Mouse (Mus musculus): Measurements from ENCODE around the gene Myl4. TPM values are rescaled to one million over a fixed set of nuclear protein-coding genes. Genes with fewer than 3 reads are reported as not detected.

Myl4 gene
- total RNA-seq, 4 experiments from 2014 or later: 7.5 to 9.2 (median 8.3) TPM

DNA sequence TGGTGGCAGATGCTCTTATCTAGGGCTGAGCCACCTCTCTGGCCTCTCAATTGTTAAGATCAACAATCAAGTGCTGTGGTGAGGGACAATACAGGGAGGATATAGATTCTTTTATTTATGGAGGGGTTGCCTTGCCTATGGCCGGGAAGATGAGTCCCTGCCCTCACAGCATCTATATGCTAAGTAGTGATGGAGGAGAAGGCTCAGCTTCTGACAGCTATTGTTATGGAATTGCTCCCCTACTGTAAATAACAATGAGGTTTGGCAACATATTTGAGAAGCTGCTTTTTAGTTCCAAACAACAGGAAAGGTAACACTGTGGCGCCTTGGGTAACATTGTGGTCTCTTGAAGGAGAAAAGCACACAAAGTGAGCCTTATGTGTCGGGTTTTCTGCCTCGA, 50.2 kb downstream of the Myl4 start:
- DNase-seq (ENCODE audit: low spot score in 2 of 2): no peak

DNA sequence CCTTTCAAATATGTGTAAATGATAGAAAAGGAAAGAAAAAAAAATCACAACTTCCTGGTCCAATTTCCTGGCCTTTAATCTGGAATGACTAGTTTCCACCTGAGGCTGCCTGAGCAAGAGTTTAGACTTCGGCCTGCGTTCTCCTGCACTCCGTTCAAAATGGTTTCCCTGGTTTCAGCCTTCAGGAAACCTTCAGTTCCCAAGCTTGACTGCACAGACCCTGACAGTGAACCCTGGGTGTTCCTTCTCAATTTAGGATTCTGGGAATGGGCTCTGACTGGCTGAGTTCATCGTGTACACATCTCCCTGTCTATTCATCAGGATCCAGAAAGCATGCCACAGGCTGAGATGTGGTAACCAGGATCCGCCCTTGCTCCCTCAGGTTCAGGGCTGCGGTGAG, 53.7 kb downstream of the Myl4 start:
- DNase-seq (ENCODE audit: low spot score in 2 of 2): no peak

DNA sequence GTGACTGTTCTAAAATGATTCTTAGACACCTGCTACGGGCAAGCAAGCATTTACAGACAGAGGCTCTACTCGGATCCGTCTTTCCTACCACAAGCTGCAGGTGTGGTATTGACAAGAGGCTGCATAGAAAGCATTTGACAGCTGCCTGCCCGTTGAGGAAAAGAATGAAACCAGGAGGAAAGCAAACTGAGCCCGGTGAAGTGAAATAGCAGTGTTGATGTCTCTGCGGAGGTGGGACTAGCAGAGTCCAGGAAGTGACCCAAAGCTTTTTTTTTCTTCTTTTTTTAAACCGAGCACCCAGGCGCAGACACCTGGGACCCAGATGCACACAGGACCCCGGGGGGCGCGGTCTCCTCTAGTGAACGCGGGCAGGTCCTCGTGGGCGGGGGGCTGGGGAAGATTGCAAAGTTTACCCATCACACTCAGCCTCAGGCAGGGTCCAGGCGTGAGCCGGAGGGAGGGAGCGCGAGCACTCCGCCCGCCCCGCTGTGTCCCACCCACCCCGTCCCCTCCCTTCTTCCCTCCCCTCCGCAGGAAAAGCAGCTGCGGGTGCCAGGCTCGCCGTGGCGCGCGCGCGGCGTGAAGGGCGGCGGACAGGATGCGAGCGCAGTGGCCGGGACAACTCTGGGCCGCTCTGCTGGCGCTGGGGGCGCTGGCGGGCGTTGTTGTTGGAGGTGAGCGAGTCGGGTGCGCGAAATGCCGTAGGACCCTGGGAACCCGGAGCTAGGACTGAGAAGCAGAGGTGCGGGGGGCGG, 57.2 kb downstream of the Myl4 start, which contains the start of gene Itgb3:
Itgb3 (plus strand) TSS at position 510 of the 755 bp plus-strand sequence.
- peak; percentile 38 to 44 for DNase-seq (ENCODE audit: low spot score in 2 of 2)

DNA sequence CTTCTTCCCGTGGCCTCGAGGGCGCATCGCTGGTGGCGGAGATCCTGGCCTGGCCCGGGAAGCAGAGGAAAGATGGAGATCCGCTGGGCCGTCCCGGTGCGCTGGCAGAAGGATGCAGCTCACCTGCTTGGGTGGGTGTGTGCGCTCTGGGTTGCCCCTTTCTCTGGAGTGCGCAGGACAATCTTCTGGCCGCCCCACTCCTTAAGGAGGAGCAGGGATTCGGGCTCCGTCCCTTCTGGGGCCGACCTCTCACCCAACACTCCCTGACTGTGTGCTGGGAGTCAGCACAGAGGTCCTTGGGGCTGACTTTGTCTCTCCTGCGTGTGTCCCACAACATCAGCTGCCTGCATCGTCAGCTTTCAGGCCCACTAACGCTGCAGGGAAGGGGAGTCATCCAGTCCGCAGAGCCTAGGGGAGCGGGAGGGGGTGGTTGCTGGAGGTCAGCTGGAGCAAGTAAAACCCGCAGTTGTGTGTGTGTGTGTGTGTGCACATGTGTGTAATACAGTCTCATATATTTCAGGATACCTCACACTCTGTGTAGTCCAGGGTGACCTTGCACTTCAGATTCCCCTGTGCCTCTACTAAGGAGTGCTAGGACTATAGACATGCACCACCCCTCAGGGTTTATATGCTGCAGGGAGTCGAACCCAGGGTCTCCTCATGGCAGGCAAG, 57.9 kb downstream of the Myl4 start:
- DNase-seq (ENCODE audit: low spot score in 2 of 2): no peak

DNA sequence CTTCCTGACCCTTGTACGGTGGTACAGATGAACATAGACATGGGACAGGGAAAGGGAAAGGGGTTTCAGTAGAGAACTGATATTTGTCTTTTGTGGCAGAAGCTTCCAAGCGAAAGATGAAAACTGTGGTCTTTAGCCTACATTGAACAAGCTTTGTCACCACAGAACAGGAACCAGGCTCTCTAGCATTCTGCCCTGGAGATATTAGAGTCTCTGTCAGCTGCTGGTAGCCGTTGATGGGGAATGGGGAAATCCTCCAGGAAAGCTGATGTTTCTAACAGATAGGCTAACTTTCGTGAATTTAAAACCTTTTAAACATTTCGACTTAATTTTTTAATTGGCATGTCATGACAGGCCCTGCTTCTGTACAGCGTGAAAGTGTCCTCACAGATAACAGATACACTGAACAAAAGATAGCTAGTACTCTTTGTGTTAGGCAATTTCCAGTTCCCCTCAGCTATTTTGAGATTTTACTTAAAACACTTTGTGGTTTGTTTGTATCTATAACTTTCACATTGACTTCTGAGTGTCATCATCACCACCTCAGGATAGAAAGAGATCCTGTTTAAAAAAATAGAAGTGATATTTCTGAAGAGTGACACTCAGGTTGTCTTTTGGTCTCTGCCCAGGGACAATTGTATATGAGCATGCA, 58.7 kb downstream of the Myl4 start:
- no peak for DNase-seq (ENCODE audit: low spot score in 2 of 2)

DNA sequence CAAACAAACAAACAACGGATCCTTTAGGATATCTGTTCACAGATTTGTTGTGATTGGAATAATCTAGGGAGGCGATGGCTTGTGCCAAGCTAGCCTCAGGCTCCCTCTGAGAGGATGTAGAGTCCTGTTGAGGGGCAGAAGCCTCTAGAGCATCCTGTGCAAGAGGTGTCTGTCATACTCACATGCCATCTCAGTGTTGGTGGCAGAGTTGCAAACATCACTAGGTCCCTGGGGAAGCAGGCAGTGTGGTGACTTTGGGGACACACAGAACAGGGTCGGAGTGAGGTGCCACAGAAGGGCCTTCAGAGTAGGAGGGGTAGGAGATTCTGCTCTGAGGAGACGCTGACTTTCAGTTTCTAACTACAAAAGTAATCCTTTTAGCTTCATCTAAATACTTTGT, 59.3 kb downstream of the Myl4 start:
- no peak for DNase-seq (ENCODE audit: low spot score in 2 of 2)

DNA sequence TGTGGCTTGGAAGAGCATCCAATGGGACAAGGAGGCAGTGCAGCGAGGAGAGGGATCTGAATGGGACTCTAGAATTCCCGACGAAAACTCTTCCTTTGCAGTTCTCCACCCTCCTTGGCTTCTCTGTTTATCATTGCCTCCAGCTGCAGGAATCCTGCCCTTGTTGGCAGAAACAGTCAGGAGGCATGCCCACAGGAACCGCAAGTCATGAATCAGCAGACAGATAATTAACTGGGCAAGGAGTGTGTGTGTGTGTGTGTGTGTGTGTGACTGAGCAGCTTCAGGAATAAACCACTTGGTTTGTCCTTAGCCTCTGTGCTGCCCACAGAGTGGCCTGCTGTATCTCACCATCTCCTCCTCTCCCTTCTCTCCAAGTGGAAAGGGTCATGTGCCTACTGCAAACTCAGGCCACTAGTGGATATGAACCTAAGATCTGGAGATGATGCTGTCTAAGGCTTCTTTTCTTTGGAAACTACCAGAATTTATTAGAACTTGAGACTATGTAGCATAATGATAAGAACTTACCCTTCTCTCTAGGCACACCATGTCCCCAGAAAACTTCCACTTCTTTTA, 61.2 kb downstream of the Myl4 start:
- DNase-seq (ENCODE audit: low spot score in 2 of 2): no peak

DNA sequence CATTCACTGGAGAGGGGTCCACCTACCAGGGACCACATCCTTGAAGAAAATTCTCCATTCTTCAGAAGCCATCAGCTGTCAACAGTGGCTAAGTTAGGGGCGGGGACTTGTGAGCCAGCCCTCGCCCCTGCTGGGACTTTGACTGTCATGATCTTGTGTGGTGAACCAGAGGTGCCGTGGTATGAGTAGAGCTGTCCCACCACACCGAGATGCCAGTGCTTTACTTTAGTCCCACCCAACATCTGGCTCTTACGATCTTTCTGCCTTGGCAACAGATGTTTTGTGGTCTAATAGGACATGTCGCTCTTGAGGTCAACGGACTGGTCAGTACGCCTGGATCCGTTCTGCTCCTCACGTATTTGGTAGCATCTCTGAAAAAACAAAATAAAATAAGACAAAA, 63.1 kb downstream of the Myl4 start:
- DNase-seq (ENCODE audit: low spot score in 2 of 2): no peak

DNA sequence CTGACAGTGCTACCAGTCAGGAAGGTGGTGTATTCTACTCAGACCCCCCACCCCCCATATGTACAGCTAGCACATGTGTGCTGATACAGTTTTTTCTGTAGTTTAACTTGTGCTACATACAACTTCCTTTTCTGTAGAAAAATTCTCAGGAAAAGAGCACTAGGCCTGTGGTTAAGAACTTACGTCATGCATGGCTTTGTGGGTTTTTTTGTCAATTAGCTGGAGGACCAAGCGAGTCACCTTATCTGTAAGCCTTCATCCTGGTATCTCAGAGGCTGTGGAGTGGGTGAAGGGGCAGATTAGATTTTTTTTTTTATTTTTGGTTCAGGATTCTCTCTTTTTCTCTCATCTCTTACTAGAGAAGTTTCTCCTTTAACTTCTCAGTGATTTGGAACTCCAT, 63.7 kb downstream of the Myl4 start:
- DNase-seq (ENCODE audit: low spot score in 2 of 2): no peak

DNA sequence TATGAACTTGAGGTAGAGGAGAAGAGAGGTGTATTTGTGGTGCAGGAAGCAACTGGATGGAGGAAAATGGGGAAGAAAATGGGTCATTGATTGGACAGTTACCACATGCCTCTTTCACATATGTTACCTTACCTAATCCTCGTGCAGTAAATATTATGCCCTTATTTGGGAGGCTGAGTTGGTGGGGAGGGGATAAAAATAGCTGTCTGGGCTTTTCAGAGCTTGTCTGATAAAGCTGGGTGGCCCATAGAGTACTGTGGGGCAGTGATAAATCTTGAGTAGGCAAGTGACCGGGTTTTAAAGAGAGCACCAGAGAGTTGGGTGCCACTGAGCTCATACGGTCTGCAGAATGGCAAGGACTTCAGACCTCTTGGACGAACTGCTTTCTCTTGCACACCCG, 65.7 kb downstream of the Myl4 start:
- DNase-seq (ENCODE audit: low spot score in 2 of 2): no peak

DNA sequence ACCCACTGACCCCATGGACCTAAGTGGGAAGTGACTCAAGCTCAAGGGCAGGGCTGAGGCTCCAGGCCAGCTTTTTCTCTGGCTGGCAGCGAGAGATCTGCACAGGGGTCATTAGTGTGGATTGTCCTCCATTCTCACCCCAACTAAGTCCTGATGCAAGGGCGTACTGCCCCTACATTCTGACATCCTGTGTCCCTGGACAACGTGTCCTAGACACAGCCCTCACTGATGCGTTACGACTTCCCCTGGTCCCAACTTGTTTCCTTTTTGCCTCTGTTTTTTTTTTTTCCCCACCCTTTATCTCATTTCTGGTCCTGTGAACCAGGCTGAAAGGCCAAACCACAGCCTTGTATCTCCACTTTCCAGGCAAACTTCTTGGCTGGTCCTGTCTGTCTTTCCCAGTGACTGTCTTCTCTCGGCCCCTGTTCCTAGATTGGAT, 68.2 kb downstream of the Myl4 start:
- no peak for DNase-seq (ENCODE audit: low spot score in 2 of 2)

DNA sequence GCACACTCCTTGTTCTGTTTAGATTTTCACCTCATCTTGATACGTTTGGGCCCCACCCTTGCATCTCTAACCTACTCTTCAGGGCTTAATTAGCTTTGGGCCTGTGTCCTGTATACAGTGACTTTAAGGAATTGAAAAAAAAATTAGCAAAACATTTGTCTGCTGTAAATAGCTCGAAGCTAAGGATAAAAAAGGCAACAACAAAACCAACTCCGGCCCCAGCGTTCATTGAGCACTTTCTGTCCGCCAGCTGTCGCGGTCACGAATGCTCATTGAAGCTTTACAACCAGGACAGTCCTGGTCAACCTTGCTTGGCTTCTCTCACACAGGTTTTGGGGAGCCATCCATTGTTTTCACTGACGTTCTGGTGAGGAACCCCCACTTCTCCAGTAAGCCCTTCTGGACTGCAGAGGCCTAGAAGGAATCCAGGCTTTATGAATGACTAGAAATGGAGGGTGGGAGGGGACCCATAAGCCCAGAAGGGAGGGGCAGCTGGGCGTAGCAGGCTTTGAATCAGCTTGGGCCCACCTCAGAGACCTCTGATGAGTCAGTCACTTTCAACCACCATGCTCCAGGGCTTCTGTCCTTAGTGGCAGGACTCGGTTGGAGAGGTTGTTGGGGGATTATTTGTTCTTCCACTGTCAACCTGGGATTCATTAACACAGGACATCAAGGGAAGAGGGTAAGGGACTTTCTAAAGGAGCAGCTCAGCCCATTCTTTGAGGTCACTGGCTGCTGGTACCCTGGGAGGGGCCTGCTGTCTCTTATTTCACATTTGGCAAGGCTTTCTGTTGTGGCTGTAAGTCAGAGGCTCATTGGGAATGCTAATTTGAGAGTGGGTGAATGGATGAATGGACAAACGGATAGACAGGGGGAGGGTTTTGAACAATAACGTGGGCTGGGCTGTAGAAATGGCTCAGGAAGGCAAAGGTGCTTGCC, 68.9 kb downstream of the Myl4 start:
- DNase-seq (ENCODE audit: low spot score in 2 of 2): no peak

DNA sequence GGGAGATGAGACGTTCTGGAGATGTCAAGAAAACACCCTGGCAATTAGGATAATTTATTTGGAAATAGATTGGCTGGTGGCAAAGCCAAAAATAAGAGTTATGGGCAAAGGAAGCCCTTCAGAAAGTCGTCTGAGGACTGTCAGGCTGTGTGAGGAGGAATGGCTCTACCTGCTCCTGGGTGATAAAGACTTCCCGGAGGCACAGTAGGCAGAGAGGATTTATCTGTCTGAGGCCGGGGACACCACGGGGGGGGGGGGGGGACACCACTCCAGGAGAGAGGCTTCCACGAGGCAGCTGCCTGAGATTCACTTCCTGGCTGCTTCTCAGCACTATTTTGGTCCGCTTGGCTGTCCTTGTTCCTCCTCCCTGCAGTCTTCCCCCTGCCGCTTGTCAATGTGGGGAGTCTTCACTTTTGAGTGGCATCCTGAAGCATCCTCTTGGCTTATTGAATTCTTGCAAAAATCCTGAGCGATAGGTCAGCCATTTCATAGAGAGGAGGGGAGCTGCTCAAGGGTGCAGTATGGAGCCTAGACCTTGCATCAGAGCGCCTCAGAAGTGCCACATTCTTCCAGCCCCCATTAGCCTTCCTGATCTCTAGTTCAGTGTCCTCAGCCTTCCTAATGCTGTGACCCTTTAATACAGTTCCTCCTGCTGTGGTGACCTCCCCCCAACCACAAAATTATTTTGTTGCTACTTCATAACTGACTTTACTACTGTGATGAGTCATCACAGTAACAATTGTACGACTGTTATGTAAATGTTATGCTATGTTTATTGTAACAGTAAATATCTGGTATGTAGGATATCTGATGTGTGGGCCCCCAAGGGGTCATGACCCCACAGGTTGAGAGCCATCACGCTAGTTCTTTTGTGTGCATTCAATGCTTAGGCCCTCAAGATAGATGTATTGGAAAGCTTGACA, 71.8 kb downstream of the Myl4 start:
- DNase-seq (ENCODE audit: low spot score in 2 of 2): no peak

DNA sequence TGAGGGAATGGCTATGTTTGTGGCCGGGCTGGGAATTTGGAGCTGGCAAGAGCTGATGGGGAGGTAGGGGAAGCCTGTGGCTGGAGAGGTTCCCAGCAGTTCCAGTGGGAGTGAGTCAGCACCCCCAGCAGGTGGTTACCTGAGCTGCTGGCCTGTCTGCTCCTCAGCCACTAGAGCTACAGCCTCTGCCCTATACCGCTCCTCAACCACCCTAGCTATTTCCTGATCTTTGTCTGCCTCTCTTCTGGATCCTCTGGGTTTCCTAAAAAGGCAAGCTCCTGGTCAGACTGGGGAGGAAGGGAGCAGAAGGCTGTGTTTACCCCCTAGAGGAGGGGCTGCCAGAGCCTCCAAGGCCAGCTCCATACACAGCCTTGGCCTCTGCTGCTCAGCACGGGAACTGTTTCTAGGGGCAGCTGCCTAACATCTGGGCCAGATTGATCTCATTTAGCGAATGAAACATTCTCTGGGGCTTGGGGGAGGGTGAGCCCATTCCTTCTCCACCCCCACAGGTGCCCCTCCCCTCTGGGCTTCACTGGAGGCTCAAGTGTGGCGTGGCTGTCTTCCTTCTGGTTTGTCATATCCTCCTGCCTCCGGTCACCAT, 74.4 kb downstream of the Myl4 start:
- DNase-seq (ENCODE audit: low spot score in 2 of 2): peak; percentile 46 to 54

DNA sequence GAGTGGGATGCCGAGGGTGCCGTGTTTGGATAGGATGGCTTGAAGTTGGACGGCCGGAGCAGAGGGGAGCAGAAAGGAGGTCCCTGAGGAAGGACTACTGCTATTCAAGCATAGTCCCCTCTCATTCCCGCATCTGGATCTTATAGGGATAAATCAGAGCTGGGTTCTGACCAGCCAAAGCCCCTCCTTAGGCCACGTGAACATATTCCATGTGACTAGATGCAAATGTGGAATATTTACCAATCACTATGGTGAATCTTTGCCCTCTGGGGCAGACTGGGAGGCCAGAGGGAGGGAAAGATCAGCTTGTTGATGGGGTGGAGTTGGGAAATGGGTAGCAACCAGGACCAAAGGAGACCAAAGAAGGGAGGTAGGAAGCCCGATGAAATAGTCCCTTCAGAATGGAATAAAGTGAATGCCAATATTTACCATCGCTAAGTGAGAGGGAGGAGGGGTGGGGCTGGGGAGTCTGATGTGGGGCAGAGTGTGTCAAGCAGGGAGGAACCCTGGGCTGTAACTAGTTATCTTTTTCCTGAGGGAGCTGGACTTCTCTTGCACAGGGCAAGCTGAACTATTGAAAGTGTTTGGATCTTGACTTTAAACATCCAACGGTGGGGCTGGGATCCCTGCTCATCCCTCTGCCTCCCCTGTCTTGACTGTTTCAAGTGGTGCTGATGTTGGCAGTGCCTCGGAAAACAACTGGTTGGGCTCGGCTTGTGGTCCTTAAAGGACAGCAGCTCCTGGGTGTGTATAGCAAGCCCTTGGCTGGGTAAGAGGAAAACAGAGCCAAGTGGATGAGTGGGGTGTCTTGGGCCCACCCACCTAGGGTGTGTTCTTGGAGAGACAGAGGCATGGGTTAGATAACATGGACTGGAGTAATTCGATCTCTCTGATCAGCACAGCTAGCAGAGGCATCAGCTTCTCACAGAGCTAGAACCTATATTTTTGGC, 75.3 kb downstream of the Myl4 start:
- peak; percentile 41 to 55 for DNase-seq (ENCODE audit: low spot score in 2 of 2)

DNA sequence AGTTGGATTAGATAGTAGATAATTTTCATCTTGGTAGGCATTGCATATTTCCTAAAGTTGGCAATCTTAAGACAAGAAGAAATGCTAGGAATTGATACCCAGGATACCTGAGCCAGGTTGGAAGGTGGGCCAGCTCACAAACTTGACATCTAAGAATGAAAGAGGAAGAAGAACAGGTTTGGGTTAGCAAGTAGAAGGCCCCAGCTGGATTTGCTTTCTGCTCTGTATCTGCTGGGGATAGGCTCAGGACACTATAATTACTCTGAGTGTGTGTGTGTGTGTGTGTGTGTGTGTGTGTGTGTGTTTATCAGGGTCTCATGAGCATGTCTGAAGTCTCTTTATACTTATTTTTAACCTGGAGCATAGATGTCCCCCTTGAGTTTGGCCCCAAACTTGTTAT, 76.2 kb downstream of the Myl4 start:
- no peak for DNase-seq (ENCODE audit: low spot score in 2 of 2)

DNA sequence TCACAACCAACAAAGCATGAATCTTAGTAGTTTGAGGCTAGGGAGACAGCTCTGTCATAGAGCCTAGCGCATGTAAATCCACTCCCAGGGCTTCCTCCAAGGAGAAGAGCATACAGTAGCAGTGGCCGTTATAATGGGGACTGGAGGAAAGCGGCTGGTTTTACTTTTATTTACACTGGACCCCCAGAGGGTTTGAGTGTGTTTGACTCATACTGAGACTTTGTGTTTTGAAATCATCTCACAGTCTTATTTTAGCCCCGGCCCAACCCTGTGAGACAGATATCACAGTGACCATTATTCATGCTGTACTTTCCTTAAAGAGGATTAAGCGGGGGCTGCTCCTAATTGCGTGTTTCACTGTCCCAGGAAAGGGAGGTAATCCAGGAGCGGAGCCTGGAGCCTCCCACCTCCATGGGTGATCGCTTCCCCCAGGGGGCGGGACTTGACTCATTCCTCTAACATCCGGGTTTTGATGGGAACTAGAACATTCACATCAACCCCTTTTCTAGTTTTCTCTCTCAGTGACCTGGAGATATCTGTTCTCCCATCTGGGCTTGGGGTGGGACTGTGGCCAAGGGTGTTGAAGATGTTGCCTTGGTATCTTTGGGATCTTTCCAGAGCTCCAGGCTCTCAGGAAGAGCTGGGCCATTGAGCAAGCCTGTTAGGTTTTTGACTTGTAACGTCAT, 77.3 kb downstream of the Myl4 start:
- no peak for DNase-seq (ENCODE audit: low spot score in 2 of 2)

DNA sequence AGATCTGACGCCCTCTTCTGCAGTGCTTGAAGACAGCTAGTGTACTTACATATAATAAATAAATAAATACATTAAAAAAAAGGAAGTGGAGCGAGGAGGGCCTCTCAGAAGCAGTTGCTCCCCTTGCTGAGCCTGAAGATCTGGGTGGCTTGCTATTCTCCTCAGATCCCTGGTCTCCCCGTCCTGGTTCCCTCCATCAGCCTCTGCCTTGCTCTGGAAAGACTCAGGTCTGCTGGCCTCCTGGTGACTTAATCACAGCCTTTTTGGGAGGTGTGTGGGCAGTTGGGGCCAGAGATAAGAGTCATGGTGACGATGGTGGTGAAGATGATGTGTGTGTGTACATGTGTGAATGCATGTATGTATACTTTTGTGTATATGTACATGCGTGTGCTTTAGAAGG, 78.1 kb downstream of the Myl4 start:
- no peak for DNase-seq (ENCODE audit: low spot score in 2 of 2)
